8 mouse cellular contexts compared by ENCODE assay signal in genomic region chr11:69765221-69766125, GRCm38 (mm10). TPM values are rescaled to one million over a fixed set of nuclear protein-coding genes. Genes with fewer than 3 reads are reported as not detected.
DNase-seq lines count a peak whose midpoint lies in the region; ATAC-seq lines count a peak whose summit lies in the region.

Gene Zbtb4, plus strand, starts transcription at chr11:69765912.

- no peaks in the 10 kb centered on the region; the same call in 1 of the 2 replicates for H3K36me3 ChIP-seq in stomach, embryonic 15.5 days

- H3K9ac ChIP-seq in stomach, embryonic 15.5 days: peak within 1 kb of the TSS; percentile 92

- H3K4me3 ChIP-seq in stomach, embryonic 15.5 days (replicated peaks): peak within 1 kb of the TSS; percentile 88

- H3K27ac ChIP-seq in stomach, embryonic 15.5 days: peak within 1 kb of the TSS; percentile 92

- H3K9me3 ChIP-seq in stomach, embryonic 15.5 days: no peaks in the 10 kb centered on the region

- peak within 1 kb of the TSS; percentile 72 for H3K4me2 ChIP-seq in stomach, embryonic 15.5 days

- DNase-seq in spleen, adult 18-20 months: peak; percentile 46 to 49
- no peak for DNase-seq in spleen, adult 12 weeks (ENCODE audit: low spot score)
- peak; percentile 67 for DNase-seq in cerebellum, adult 9-10 months
- peak; percentile 63 for DNase-seq in gastrocnemius, postnatal 25 days
- DNase-seq in induced T-regulatory cell, adult 2 months (ENCODE audit: low read depth): peak; percentile 78
- peak; percentile 43 to 46 for DNase-seq in left cerebral cortex, postnatal 36 days (ENCODE audit: low spot score in 2 of 2)
- DNase-seq in mesoderm, embryonic 11.5 days (ENCODE audit: low read depth, low spot score): peak; percentile 15

- 17% methylated on average over 40 of the region's 55 CpGs for WGBS in stomach, embryonic 15.5 days

- peaks cover 18% of the 10 kb centered on the region for H3K4me1 ChIP-seq in stomach, embryonic 15.5 days

- no peaks in the 10 kb centered on the region for H3K27me3 ChIP-seq in stomach, embryonic 15.5 days (replicated peaks)

- peak; percentile 40; the same call in 1 of the 2 replicates for ATAC-seq in stomach, embryonic 15.5 days (ENCODE audit: insufficient read depth, low FRiP score, low read depth)

- intact Hi-C loops in left cerebral cortex, postnatal 36 days (cut with DNase I): loop anchor here (1.0 kb wide), 1 partner anchor 38 kb away; no protein-coding TSS in a partner anchor

RNA-seq across cellular contexts. Expression of gene Zbtb4, which starts in this region (rescaled TPM):
- total RNA-seq in gastrocnemius, postnatal 25 days (2021): 10 to 100 TPM; 23.0 to 28.1 TPM
- total RNA-seq in left cerebral cortex, postnatal 36 days (2021): 100 to 1,000 TPM; 122 to 127 TPM
- polyA plus RNA-seq in stomach, embryonic 15.5 days (2015; fragmentation: Nextera tagmentation; extraction: Ambion mirVana): 2.7 and 3.0 TPM in 2 replicates

Comparison
In these comparisons a context has a peak if more than half of its experiments do, and no peak if none do; other contexts are left out.
1. RNA of gene Zbtb4 (total RNA-seq): 122 to 127 TPM in left cerebral cortex, postnatal 36 days; 23.0 to 28.1 TPM in gastrocnemius, postnatal 25 days; every median in the first group is over 4 times any median in the second.